Mouse (Mus musculus): Measurements from ENCODE around the gene Nod1.

DNA sequence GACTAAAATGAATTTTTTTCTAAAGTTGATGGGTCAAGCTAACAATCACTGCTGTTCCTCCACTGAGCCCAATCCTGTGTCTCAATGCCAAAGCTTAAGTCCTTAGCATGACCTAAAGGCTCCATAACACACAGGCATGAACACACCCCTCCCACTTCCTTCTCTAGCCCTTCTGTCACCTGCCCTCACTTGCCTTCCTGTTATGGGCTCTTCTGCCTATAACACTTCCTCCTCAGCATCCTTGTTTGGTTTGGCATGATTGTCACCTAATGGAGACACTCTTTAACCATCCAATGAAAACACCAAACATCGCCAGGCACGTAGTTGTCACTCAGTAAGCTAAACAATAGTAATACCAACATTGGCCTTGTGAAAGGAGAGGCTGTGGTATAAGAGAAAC is 69.9 kb downstream of the Nod1 start:
- TF ChIP-seq CTCF (IDR thresholded peaks at IDR 0.05; ENCODE audit: control insufficient read depth, insufficient read depth, low read length) (no peak), POLR2A (IDR thresholded peaks at IDR 0.05; ENCODE audit: borderline replicate concordance, control insufficient read depth, low read depth, low read length) (no peak)
